Mouse (Mus musculus) MEL (cell line): ENCODE data around the gene Ubac2. TPM values are rescaled to one million over a fixed set of nuclear protein-coding genes. Genes with fewer than 3 reads are reported as not detected.

Experiments used
- DNase-seq: peaks from one replicate; pipeline ENCODE4 v3.0.0; 2011; ENCODE audit warnings: low read depth, low spot score
- H3K27ac ChIP-seq: 2 replicates; pipeline ENCODE4 v1.5.1; 2012; ENCODE audit warnings: low read depth, mild to moderate bottlenecking, control low read depth, low read length, moderate library complexity; ENCODE audit not compliant: control insufficient read depth
- H3K27me3 ChIP-seq, 2 experiments: fragments of 150-350 bp in 1 of 2; sonication (generic) in 1 of 2; 2 replicates each; pipeline ENCODE4 v1.6.1; 2012; ENCODE audit warnings: low read length in 2 of 2, mild to moderate bottlenecking in 2 of 2, improper control_type of control experiment in 1 of 2, moderate library complexity in 1 of 2; ENCODE audit not compliant: insufficient read depth in 2 of 2, control insufficient read depth in 1 of 2
- H3K36me3 ChIP-seq, 2 experiments: 2 replicates each; pipeline ENCODE4 v1.6.1; 2012 to 2014; ENCODE audit warnings: low read length in 2 of 2, improper control_type of control experiment in 1 of 2, inconsistent platforms in 1 of 2, mild to moderate bottlenecking in 1 of 2; ENCODE audit not compliant: insufficient read depth in 2 of 2, control insufficient read depth in 1 of 2
- H3K4me1 ChIP-seq, 2 experiments: fragments of 150-350 bp in 1 of 2; sonication (generic) in 1 of 2; 2 replicates each; pipeline ENCODE4 v1.6.1; 2012; ENCODE audit warnings: low read length in 2 of 2, improper control_type of control experiment in 1 of 2, mild to moderate bottlenecking in 1 of 2; ENCODE audit not compliant: insufficient read depth in 2 of 2, control insufficient read depth in 1 of 2
- H3K4me3 ChIP-seq, 2 experiments: fragments of 150-350 bp in 1 of 2; sonication (generic) in 1 of 2; 2 replicates each; pipeline ENCODE4 v1.5.1; 2012; ENCODE audit warnings: low read depth in 2 of 2, low read length in 2 of 2, mild to moderate bottlenecking in 2 of 2, moderate library complexity in 2 of 2, control low read depth in 1 of 2, improper control_type of control experiment in 1 of 2; ENCODE audit not compliant: control insufficient read depth in 1 of 2, insufficient read depth in 1 of 2
- H3K79me2 ChIP-seq: 2 replicates; pipeline ENCODE4 v1.6.1; 2012; ENCODE audit warnings: mild to moderate bottlenecking, low read length, moderate library complexity; ENCODE audit not compliant: control insufficient read depth, poor library complexity, insufficient read depth
- H3K9ac ChIP-seq: 2 replicates; pipeline ENCODE4 v1.6.1; 2012; ENCODE audit warnings: low read depth, mild to moderate bottlenecking, control low read depth, low read length, moderate library complexity; ENCODE audit not compliant: control insufficient read depth, poor library complexity, severe bottlenecking
- H3K9me3 ChIP-seq: fragments of 150-350 bp; sonication (generic); replicated peaks from 2 replicates; pipeline ENCODE4 v1.6.1; 2012; ENCODE audit warnings: mild to moderate bottlenecking, low read length, improper control_type of control experiment, moderate library complexity; ENCODE audit not compliant: insufficient read depth
- BHLHE40 ChIP-seq: IDR thresholded peaks from 2 replicates; pipeline ENCODE4 v1.6.1; 2012; ENCODE audit warnings: low read depth, mild to moderate bottlenecking, inconsistent platforms, low read length, improper control_type of control experiment, borderline replicate concordance
- CTCF ChIP-seq, 3 experiments: IDR thresholded peaks in 2 of 3; conservative IDR thresholded peaks in 1 of 3; 2 replicates each; pipeline ENCODE4 v1.5.1; 2011 to 2012; ENCODE audit warnings: low read length in 3 of 3, low read depth in 2 of 3, mild to moderate bottlenecking in 2 of 3, improper control_type of control experiment in 1 of 3, inconsistent platforms in 1 of 3, mixed read lengths in 1 of 3, moderate library complexity in 1 of 3; ENCODE audit not compliant: control insufficient read depth in 1 of 3, insufficient read depth in 1 of 3, poor library complexity in 1 of 3, severe bottlenecking in 1 of 3
- E2F4 ChIP-seq: IDR thresholded peaks from 2 replicates; pipeline ENCODE4 v1.6.1; 2011; ENCODE audit warnings: low read depth, low read length, improper control_type of control experiment, borderline replicate concordance
- ELF1 ChIP-seq: IDR thresholded peaks from 2 replicates; pipeline ENCODE4 v1.6.1; 2014; ENCODE audit warnings: low read depth, mild to moderate bottlenecking, inconsistent platforms, low read length, improper control_type of control experiment, moderate library complexity
- EP300 ChIP-seq, 2 experiments: IDR thresholded peaks; 2 replicates each; pipeline ENCODE4 v1.6.1; 2011; ENCODE audit warnings: improper control_type of control experiment in 2 of 2, low read length in 2 of 2, low read depth in 1 of 2, mild to moderate bottlenecking in 1 of 2
- ETS1 ChIP-seq: IDR thresholded peaks from 2 replicates; pipeline ENCODE4 v1.6.1; 2012; ENCODE audit warnings: low read depth, mild to moderate bottlenecking, inconsistent platforms, low read length, improper control_type of control experiment, moderate library complexity
- GABPA ChIP-seq: IDR thresholded peaks from 2 replicates; pipeline ENCODE4 v1.6.1; 2012; ENCODE audit warnings: low read depth, mild to moderate bottlenecking, inconsistent platforms, low read length, improper control_type of control experiment, moderate library complexity
- GATA1 ChIP-seq: IDR thresholded peaks from 2 replicates; pipeline ENCODE4 v1.6.1; 2011; ENCODE audit warnings: low read depth, low read length, improper control_type of control experiment
- HCFC1 ChIP-seq: IDR thresholded peaks from 2 replicates; pipeline ENCODE4 v1.6.1; 2012; ENCODE audit warnings: low read depth, mild to moderate bottlenecking, inconsistent platforms, low read length, improper control_type of control experiment, moderate library complexity
- JUND ChIP-seq: IDR thresholded peaks from 2 replicates; pipeline ENCODE4 v1.6.1; 2011; ENCODE audit warnings: low read depth, mild to moderate bottlenecking, improper control_type of control experiment, low read length
- KAT2A ChIP-seq: conservative IDR thresholded peaks from 2 replicates; pipeline ENCODE4 v1.6.1; 2012; ENCODE audit warnings: low read depth, low read length, improper control_type of control experiment, inconsistent platforms
- MAFK ChIP-seq: IDR thresholded peaks from 2 replicates; pipeline ENCODE4 v1.6.1; 2011; ENCODE audit warnings: low read depth, mild to moderate bottlenecking, low read length, improper control_type of control experiment, borderline replicate concordance
- MAX ChIP-seq: IDR thresholded peaks from 2 replicates; pipeline ENCODE4 v1.6.1; 2011; ENCODE audit warnings: low read length, improper control_type of control experiment
- MAZ ChIP-seq: IDR thresholded peaks from 2 replicates; pipeline ENCODE4 v1.6.1; 2012; ENCODE audit warnings: low read depth, mild to moderate bottlenecking, inconsistent platforms, low read length, improper control_type of control experiment
- MEF2A ChIP-seq: IDR thresholded peaks from 2 replicates; pipeline ENCODE4 v1.6.1; 2014; ENCODE audit warnings: low read depth, mild to moderate bottlenecking, inconsistent platforms, low read length, improper control_type of control experiment; ENCODE audit not compliant: poor library complexity, insufficient replicate concordance, severe bottlenecking; ENCODE audit errors: extremely low read depth
- MXI1 ChIP-seq: IDR thresholded peaks from 2 replicates; pipeline ENCODE4 v1.6.1; 2011; ENCODE audit warnings: mild to moderate bottlenecking, low read depth, low read length, improper control_type of control experiment
- MYB ChIP-seq: IDR thresholded peaks from 2 replicates; pipeline ENCODE4 v1.6.1; 2011; ENCODE audit warnings: mild to moderate bottlenecking, low read depth, low read length, improper control_type of control experiment
- MYC ChIP-seq: IDR thresholded peaks from 2 replicates; pipeline ENCODE4 v1.6.1; 2011; ENCODE audit warnings: low read depth, mild to moderate bottlenecking, low read length, improper control_type of control experiment, moderate library complexity
- NRF1 ChIP-seq: IDR thresholded peaks from 2 replicates; pipeline ENCODE4 v1.6.1; 2014; ENCODE audit warnings: low read depth, mild to moderate bottlenecking, inconsistent platforms, low read length, improper control_type of control experiment, moderate library complexity; ENCODE audit not compliant: poor library complexity, insufficient read depth, severe bottlenecking
- POLR2A ChIP-seq, 2 experiments: IDR thresholded peaks; 2 replicates each; pipeline ENCODE4 v1.6.1; 2011 to 2012; ENCODE audit warnings: low read length in 2 of 2, mild to moderate bottlenecking in 2 of 2, control low read depth in 1 of 2, improper control_type of control experiment in 1 of 2, low read depth in 1 of 2, moderate library complexity in 1 of 2; ENCODE audit not compliant: control insufficient read depth in 1 of 2, insufficient read depth in 1 of 2, poor library complexity in 1 of 2
- POLR2AphosphoS2 ChIP-seq: IDR thresholded peaks from 2 replicates; pipeline ENCODE4 v1.6.1; 2011; ENCODE audit warnings: low read length, improper control_type of control experiment
- POLR2AphosphoS5 ChIP-seq: IDR thresholded peaks from 2 replicates; pipeline ENCODE4 v1.6.1; 2012; ENCODE audit warnings: low read depth, borderline replicate concordance, mild to moderate bottlenecking, inconsistent platforms, low read length, moderate library complexity, mixed read lengths
- RAD21 ChIP-seq: IDR thresholded peaks from 2 replicates; pipeline ENCODE4 v1.6.1; 2011; ENCODE audit warnings: mild to moderate bottlenecking, low read depth, low read length, improper control_type of control experiment
- RCOR1 ChIP-seq: IDR thresholded peaks from 2 replicates; pipeline ENCODE4 v1.6.1; 2012; ENCODE audit warnings: low read depth, mild to moderate bottlenecking, inconsistent platforms, low read length, improper control_type of control experiment
- SMC3 ChIP-seq: IDR thresholded peaks from 2 replicates; pipeline ENCODE4 v1.6.1; 2011; ENCODE audit warnings: low read depth, low read length, improper control_type of control experiment
- TBP ChIP-seq: IDR thresholded peaks from 2 replicates; pipeline ENCODE4 v1.8.0; 2011; ENCODE audit warnings: low read depth, low read length, improper control_type of control experiment
- TCF12 ChIP-seq: IDR thresholded peaks from 2 replicates; pipeline ENCODE4 v1.6.1; 2014; ENCODE audit warnings: low read depth, mild to moderate bottlenecking, inconsistent platforms, low read length, improper control_type of control experiment, moderate library complexity
- UBTF ChIP-seq: IDR thresholded peaks from 2 replicates; pipeline ENCODE4 v1.6.1; 2012; ENCODE audit warnings: low read depth, mild to moderate bottlenecking, inconsistent platforms, low read length, improper control_type of control experiment, moderate library complexity, borderline replicate concordance; ENCODE audit not compliant: insufficient read depth
- USF1 ChIP-seq: IDR thresholded peaks from 2 replicates; pipeline ENCODE4 v1.6.1; 2014; ENCODE audit warnings: low read depth, mild to moderate bottlenecking, inconsistent platforms, low read length, improper control_type of control experiment, moderate library complexity
- USF2 ChIP-seq, 2 experiments: IDR thresholded peaks; 2 replicates each; pipeline ENCODE4 v1.6.1; 2011 to 2012; ENCODE audit warnings: improper control_type of control experiment in 2 of 2, low read length in 2 of 2, borderline replicate concordance in 1 of 2, inconsistent platforms in 1 of 2, low read depth in 1 of 2, mild to moderate bottlenecking in 1 of 2; ENCODE audit not compliant: insufficient read depth in 1 of 2
- ZC3H11A ChIP-seq: IDR thresholded peaks from 2 replicates; pipeline ENCODE4 v1.6.1; 2012; ENCODE audit warnings: low read depth, mild to moderate bottlenecking, inconsistent platforms, low read length, improper control_type of control experiment
- ZKSCAN1 ChIP-seq: IDR thresholded peaks from 2 replicates; pipeline ENCODE4 v1.6.1; 2012; ENCODE audit warnings: low read depth, mild to moderate bottlenecking, inconsistent platforms, low read length, improper control_type of control experiment, moderate library complexity
- ZMIZ1 ChIP-seq: IDR thresholded peaks from 2 replicates; pipeline ENCODE4 v1.6.1; 2012; ENCODE audit warnings: low read depth, mild to moderate bottlenecking, inconsistent platforms, low read length, improper control_type of control experiment, moderate library complexity
- ZNF384 ChIP-seq: IDR thresholded peaks from 2 replicates; pipeline ENCODE4 v1.6.1; 2012; ENCODE audit warnings: low read depth, mild to moderate bottlenecking, inconsistent platforms, low read length, improper control_type of control experiment
- polyA plus RNA-seq, 2 experiments: library from polyadenylated mRNA; stranded (reverse) in 1 of 2; unstranded in 1 of 2; fragments of >175 nt in 1 of 2; fragments of >200 nt in 1 of 2; gene quantifications; 2 replicates each; pipeline versions ENCODE4 v1.2.1 to v1.2.4; 2012; ENCODE audit warnings: low replicate concordance in 2 of 2, low read depth in 1 of 2; ENCODE audit not compliant: insufficient read length in 2 of 2, insufficient read depth in 1 of 2, missing spikeins in 1 of 2
- total RNA-seq: library from RNA; depleted of rRNA; stranded (reverse); fragments of 300-350 nt; gene quantifications from 2 replicates; pipeline ENCODE4 v1.2.3, GENCODE M21; 2012; rRNA removed

Ubac2 gene
- total RNA-seq (30.5 and 32.9 TPM in 2 replicates), polyA plus RNA-seq (10 to 100 TPM in 1 of 2 experiments, not detected in 1; 44.8 TPM)

- H3K27me3 ChIP-seq, result no peaks in the 10 kb centered on the region
- H3K9me3 ChIP-seq, result no peaks in the 10 kb centered on the region
- DNase-seq, result peak; percentile 97
- peaks cover under 1 to 3% of the 10 kb centered on the region in 2 experiments; a peak in 2 of 4 replicates for H3K4me1 ChIP-seq
- peaks cover 15% of the 10 kb centered on the region for H3K79me2 ChIP-seq
- H3K27ac ChIP-seq, result peak within 1 kb of the TSS; percentile 93
- peak within 1 kb of the TSS; percentile 84 to 90 for H3K4me3 ChIP-seq
- H3K9ac ChIP-seq, result peak within 1 kb of the TSS; percentile 92
- peaks cover 0 to 6% of the 10 kb centered on the region in 2 experiments; a peak in 2 of 4 replicates for H3K36me3 ChIP-seq
- TF ChIP-seq USF2 (IDR thresholded peaks at IDR 0.05; ENCODE audit: borderline replicate concordance in 1 of 2, insufficient read depth in 1 of 2, low read depth in 1 of 2, low read length in 2 of 2) (no peak), ETS1 (peak; percentile 69), MEF2A (no peak), EP300 (IDR thresholded peaks at IDR 0.05; ENCODE audit: low read depth in 1 of 2, low read length in 2 of 2) (0 out of 4 replicates have a peak, but pooled peaks of 1 of the 2 experiments have one; percentile 21), MYC (peak; percentile 88; the same call in 1 of the 2 replicates), USF1 (peak; percentile 39), POLR2AphosphoS2 (peak; percentile 84), MAZ (peak; percentile 68), ZC3H11A (no peak), GABPA (no peak), UBTF (no peak), MYB (0 out of 2 replicates have a peak, but pooled peaks have one; percentile 17), MXI1 (peak; percentile 79), TBP (peak; percentile 73), HCFC1 (peak; percentile 92), KAT2A (peak; percentile 75), POLR2A (IDR thresholded peaks at IDR 0.05; ENCODE audit: control insufficient read depth in 1 of 2, insufficient read depth in 1 of 2, low read depth in 1 of 2, low read length in 2 of 2, poor library complexity in 1 of 2) (peak; percentile 52 to 88; a peak in 3 of 4 replicates), CTCF (IDR thresholded peaks at IDR 0.05 in 2 of 3, conservative IDR thresholded peaks at IDR 0.05 in 1 of 3; ENCODE audit: control insufficient read depth in 1 of 3, insufficient read depth in 1 of 3, low read depth in 2 of 3, low read length in 3 of 3, poor library complexity in 1 of 3, severe bottlenecking in 1 of 3) (no peak), BHLHE40 (no peak), MAFK (no peak), RCOR1 (peak; percentile 27; the same call in 1 of the 2 replicates), GATA1 (no peak), NRF1 (peak; percentile 85), SMC3 (no peak), JUND (no peak), ZKSCAN1 (no peak), ZMIZ1 (no peak; the same call in 1 of the 2 replicates), ZNF384 (no peak; the same call in 1 of the 2 replicates), MAX (peak; percentile 89), E2F4 (peak; percentile 81; the same call in 1 of the 2 replicates), POLR2AphosphoS5 (no peak; the same call in 1 of the 2 replicates), ELF1 (peak; percentile 94), TCF12 (peak; percentile 51; the same call in 1 of the 2 replicates), RAD21 (no peak)
Observed at GRCm38 (mm10) chr14:121878176-121878858, at the start of gene Ubac2. Gene Ubac2, plus strand, starts transcription at chr14:121878620.
